Mouse (Mus musculus) embryo, embryonic 11 days (tissue): Measurements from ENCODE around the gene Cep95.
"Not testable (repeated sequence)": the region's sequence is repeated elsewhere in the genome, so short reads cannot be mapped to it uniquely, and the experiment has no call there.

Experiments
- DNase-seq: peaks from one replicate; pipeline ENCODE4 v3.0.0-alpha.2; 2015

Gene Cep95

DNA sequence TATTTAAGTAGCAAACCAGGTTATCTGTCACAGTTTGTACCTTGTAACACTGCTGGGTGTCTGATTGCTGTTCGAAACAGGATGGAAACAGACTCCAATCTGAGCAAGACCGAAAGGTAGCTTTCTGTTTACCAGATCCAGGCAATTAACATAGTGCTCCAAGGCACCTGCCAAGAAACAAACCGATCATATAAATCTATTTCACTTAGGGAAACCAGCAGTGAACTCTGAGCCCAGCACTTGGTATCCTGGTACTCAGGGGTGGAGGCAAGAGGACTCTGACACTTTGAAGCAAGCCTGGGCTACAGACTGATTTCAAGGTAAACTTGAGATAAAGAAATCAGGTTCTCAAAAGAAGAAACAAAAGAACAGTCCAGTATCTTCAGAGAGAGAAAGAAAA is 11.7 kb upstream of the Cep95 start:
- DNase-seq: no peak

DNA sequence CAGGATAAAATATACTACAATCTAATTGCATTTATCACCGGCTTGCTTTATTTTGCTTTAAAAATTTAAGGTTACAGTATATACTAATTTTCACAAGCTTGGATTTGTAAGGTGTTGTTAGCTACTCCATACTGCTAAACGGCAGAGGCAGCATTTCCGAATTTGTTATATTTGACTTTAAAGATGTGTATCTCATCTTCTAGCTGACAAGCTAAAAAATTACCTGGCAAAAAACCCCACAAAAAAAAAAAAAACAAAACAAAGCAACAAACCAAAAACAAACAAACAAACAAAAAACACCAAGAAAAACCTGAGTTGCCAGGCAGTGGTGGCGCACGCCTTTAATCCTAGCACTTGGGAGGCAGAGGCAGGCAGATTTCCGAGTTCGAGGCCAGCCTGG is 10.9 kb upstream of the Cep95 start:
- DNase-seq: no peak

DNA sequence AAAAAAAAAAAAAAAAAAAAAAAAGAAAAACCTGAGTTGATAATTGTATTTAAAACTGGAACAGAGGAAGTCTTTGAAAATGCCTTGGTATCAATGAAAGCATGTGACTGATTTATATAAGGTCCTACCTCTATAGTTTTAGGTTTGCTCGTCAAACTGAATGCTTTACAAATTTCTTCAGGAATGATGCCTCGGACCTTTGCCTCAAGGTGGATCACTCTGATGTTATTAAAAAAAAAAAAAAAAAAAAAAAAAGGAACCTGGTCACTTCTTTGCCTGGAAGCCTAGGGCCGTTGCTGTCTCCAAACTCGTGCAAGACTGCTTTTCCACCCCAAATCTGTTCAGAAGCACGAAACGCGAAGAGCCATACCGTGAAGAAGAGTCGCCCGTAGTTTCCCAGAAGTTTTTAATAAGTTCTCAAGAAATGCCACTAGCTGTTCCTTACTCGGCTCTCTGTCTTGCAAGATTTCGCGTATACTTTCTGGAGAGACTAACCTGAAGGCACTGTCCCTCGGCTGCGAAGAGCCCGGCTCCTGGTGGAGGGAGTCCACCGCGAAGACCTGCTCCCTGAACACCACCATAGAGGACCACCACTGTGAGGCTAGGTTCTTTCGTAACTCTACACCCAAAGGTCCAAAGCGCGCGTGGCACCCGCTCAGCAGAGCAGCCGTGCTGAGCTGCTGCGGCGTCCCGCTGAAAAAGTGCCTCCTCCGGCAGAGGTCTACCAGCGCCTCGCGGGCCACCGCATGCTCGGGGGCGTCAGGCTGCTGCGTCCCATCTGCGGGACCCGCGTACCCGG is 10.3 kb upstream of the Cep95 start:
- DNase-seq: no peak

DNA sequence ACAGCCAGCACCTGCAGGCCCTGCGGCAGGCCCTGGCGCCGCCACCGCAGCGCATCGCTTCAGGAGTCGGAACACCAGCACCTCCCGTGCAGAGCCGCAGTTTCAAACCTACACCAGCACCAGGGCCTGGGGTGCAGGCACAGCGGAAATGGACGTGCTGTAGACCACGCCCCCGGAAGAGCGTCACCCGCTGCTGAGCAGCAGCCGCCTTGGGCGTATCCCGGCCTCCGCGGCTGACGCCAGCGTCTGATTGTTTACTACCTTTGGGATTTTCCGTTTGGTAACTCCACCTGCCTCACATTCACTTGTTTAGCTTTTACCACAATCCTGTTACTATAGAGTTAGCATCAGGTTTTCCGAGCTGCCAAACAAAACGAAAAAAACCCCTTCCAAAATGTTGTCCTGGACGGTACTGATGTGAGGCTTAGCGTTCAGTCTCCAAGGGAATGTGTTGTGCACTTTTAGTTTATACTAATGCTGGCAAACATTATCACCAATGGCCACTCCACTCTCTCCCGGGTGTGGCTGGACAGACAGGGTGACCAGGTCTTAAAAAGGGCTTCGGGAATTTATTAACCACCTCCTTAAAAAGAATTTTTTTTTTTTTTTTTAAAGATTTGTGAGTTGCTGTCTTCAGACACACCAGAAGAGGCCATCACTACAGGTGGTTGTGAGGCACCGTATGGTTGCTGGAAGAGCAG is 9.5 kb upstream of the Cep95 start, which contains the start of gene Polg2:
Polg2 (minus strand) TSS at position 150 of the 701 bp plus-strand sequence.
- DNase-seq: peak; percentile 96

DNA sequence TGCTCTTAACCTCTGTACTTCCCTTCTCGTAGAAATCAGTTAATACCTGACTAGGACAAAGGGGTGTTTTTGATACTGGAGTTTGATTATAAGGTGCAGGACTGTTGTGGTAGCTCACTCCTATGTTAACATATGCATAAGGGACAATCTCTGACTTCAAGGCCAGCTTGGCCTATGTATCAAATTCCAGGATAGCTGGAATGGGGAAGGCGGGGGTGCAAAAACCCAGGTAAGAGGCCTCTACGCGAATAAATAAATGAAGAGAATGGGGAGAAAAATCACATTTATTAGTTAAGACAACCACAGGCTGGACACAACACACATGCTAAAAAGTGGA is 9.0 kb upstream of the Cep95 start:
- DNase-seq: no peak

DNA sequence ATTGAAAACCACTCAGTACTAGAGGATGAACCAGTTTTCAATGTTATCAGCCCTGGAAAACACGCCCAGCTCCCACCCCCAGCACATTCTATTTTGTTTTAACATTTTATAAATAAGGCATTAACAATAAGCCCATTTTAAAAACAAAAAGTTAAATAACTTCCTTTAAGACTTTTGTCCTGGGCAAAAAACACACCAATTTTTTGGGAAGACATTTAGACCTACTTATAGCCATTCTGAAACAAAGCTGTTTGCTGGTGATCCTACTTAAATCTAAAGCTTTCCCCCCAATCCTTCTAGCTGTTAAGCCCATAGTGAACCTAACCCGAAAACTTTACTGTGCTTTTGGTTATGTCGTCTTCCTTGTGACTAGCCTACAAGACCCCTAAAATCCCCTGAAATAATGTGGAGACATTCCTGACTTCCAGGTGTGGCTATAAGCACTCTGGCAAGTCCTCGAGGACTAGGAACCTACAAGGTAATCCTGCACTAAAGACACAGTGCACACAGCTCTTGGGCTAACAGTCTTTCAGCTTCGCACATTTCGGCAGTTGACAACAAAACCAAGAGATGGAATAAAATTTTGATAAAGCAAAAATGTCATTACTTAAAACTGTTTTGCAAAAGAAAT is 8.3 kb upstream of the Cep95 start:
- no peak for DNase-seq

DNA sequence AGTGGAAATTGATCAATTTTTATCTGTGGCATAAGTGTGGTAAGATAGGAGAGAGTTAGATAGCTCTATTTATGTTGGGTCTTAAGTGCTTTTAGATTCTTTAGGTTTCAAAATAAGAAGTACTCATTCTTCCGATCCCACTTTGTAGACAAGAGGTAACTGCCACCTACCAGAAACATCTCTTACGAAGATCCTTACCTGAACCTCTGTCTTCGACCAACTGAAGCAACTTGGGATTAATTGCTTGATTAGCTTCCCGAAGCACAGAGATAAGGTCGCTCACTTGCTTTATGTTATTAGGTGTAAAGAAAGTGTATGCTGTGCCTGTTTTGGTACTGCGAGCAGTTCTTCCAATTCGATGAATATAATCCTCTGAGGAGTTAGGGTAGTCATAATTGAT is 6.8 kb upstream of the Cep95 start:
- DNase-seq: not testable (repeated sequence)

DNA sequence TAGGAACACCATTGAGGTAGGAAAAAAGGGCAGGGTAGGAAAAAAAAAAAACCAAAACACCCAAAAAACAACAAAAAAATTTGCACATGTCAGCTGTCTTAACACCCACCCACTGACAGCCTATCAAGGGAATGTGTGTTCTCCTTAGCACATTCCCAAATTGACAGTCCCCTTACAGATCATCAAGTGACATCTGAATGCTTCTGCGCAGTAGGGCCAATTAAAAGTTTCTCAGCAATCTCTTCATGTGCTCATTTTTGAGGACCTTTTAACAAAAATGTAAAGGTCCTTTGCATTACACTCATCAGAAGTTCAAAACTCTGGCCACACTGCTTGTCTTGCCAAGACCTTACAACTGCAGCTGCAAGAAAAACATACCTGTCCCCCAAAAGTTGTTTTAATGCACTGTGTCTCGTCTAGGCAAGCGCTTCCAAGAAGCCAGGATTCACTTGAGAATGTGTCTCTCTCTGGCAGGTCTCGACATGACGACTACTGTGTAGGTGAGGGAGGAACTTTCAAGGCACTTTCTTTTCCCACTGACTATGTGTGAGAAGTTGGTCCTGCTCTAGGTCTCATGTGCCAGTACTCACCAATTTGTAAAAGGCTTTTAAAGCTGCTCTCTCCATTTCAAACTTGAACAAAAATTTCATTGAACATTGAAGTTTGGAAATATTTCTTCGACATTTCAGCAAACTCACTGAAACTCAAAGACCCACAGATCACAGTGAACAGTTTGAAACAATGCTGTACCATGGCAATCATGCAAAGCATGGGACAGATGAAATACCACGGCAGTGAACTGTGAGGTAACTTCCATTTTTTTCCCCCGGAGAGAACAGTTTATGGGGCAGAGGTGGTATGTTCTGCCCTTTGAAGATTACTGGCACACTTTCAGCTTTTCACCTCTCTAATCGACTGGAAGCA is 5.9 kb upstream of the Cep95 start:
- no peak for DNase-seq

DNA sequence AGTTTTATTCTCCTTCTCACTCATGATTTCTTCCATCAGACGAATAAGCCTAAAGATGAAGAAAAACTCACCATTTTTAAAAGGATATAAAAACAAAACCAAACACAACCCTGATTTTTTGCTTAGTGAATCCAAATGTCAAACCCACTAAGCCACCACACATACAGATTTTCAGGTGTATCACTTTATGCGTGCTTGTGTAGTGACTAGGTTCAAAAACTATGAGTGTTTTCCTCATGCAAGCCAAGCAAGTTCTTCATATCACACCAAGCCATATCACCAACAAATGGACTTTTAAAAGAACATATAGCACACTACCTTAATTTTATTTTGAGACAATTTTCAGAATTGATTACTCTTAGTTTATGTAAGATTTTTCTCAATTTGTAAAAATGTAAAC is 4.6 kb upstream of the Cep95 start:
- DNase-seq: no peak

DNA sequence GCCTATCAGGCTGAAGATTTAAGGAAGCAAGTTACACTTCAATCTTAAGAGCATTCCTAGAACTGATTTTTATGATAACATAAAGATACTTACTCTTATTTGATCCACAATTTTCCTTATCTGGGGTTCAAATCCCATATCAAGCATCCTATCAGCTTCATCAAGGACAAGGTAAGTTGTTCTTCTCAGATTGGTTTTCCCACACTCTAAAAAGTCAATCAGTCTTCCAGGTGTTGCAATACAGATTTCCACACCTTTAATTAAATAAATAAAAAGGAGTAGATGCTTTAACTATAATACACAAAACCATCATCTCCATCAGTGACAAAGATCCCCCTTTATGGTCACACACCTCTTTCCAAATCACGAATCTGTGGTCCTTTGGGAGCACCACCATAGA is 4.0 kb upstream of the Cep95 start:
- no peak for DNase-seq

DNA sequence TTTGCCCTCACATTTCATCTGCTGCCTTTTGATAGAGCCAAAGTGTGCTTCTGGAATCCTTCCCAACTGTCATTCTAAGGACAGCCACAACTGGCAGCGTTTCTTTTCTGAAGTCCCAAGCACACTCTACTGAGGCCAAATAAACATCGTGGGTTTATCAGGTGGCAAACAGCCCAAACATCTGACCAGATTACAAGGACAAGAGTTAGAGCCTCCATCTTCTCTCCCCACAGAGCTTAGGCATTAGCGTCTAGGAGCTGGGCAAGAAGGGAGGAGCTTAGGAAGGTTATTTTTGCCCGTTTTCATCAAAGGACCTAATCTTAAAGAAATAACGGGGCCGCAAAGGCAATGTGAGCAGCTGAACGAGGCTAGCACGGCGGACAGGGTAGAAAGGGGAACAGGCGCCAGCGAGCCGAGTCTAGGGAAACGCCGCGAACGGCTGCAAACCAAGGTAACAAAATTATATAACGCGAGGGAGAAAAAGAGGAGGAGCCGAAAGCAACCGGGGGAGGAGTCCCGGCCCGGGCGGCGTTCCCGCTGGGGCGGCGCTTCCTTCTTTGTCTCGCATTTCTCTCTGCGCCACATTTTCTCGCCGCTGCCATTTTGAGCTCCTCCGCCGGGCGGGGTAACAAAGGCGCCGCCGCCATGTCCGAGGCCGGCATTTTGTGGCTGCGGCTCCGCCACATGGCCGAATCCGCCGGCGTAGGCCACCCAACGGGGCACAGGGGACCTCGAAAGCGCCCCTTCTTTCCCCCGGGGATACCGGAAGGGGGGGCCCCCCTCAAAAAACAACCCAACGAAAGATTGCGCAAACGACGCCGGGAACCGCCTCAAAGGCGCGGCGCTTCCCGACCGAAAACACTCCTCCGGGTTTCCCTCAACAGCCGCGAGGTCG is 1.7 kb upstream of the Cep95 start:
- DNase-seq: peak; percentile 92

DNA sequence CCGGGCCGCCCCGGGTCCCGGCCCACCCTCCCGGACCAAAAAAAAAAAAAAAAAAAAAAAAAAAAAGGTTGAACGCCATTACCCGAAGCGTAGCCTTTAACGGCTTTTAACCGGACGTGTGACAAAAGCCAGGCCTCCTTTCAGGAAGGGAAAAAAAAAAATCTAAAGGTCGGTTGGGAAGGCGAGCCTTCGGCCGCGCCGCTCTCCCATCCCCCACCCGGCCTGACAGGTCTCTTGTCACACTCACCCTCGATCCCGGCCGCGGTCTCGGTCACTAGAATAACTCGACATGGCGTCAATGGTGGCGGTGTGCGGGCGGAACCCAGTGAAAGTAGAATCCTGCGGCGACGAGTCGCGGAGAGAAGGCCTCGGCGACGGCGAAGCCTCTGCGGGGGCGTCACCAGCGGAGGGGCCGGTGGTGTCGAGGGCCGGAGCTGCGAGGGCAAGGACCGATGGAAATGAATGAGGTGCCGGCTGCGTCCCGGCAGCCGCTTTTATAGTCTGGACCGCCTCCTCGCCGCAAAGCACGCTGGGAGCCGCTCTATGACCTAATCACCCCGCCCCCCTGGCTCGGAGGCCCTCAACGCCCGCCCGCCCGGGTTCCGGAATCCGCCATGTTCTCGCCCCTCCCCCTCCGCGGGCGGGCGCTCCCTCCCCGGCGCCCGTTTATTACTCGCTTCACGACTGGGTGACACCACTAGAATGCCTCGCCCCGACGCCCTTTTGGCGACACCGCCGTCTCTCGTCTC is 852 bp upstream of the Cep95 start:
- peak; percentile 99 for DNase-seq

DNA sequence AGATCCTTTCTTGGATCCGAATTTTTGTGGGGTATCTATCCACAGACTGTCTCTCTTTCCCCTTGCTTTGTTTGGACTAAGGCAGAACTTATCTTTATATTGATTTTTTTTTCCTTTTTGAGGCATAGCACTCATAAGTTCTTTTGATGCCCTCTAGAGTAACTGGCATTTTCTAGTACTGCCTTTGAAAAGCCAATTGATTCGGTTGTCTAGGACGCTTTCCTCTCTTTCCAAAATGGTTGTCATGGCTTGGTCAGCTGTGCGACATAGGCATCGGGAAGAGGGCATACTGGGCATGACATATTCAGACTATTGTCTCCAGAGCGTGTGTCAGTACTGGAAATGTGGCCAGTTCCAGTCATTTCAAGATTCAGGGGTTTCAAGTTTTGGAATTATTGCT is 597 bp downstream of the Cep95 start:
- peak; percentile 59 for DNase-seq

DNA sequence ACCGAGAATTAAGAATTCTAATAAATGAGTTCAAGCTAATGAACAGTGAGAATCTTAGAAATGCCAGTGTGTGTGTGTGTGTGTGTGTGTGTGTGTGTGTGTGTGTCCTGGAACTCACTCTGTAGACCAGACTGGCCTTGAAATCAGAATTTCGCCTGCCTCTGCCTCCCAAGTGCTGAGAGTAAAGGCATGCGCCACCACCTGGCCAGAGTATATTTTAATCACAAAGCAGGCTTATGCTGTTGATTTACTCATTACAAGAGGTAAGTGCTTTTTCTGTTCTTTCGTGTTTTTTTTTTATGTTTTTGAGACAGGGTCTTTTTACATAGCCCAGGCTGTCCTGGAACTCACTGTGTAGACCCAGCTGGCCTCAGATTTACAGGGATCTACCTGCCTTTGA is 4.8 kb downstream of the Cep95 start:
- DNase-seq: no peak

DNA sequence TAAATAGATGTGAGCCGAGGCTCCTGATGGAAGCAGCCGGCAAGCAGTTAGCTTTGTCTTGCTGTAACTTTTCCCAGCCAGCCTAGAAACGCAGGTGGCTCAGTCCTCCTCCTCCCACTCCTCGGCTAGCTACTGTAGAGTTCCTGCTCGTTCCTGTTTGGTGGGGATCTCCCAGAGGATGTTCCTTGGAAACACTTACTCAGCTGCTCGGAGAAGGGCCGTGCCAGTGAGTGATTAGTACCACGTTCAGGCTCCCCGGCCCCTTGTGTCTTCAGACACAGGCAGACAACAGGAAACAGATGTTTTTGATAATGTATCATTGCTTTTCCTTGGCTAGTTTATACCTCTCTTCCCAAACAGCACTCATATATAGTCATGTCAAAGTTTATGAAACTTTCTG is 6.6 kb downstream of the Cep95 start:
- DNase-seq: peak; percentile 43

DNA sequence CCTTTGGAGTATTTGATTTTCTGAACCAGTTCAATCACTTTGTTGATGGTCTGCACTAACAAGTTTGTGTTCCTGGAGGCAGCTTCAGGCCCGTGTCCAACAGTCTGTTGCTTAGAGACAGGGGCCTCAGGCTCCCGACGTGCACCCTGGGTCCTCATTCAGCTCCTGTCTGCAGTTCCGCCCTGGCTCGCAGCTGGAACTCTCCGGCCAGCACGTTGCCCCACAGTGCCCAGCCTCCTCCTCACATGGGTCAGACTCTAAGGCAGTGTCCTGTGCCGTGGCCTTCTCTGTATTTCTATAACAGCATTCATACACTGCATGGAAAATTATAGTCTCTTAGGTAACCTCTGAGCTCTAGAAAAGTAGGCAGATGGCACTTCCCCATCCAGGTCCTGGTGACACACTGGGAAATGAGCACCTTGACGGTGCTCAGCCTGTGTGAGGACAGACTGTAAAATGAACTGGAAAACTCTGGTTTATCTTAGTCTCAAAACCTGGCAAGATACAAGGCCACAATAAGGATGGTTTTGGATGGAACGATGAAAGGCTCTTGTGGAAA is 13.1 kb downstream of the Cep95 start:
- no peak for DNase-seq

DNA sequence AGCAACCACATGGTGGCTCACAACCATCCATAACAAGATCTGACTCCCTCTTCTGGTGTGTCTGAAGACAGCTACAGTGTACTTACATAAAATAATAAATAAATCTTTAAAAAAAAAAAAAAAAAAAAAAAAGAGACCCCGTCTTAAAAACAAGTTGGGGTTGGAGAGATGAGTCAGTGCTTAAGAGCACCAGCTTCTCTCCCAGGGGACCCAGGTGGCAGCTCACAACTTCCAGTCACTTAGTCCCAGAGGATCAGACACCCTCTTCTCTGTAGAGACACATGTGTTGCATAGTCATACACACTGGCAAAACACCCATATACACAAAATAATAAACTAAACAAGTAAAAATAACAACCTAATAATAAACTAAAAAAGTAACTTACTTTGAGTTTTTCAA is 18.4 kb downstream of the Cep95 start:
- not testable (repeated sequence) for DNase-seq

DNA sequence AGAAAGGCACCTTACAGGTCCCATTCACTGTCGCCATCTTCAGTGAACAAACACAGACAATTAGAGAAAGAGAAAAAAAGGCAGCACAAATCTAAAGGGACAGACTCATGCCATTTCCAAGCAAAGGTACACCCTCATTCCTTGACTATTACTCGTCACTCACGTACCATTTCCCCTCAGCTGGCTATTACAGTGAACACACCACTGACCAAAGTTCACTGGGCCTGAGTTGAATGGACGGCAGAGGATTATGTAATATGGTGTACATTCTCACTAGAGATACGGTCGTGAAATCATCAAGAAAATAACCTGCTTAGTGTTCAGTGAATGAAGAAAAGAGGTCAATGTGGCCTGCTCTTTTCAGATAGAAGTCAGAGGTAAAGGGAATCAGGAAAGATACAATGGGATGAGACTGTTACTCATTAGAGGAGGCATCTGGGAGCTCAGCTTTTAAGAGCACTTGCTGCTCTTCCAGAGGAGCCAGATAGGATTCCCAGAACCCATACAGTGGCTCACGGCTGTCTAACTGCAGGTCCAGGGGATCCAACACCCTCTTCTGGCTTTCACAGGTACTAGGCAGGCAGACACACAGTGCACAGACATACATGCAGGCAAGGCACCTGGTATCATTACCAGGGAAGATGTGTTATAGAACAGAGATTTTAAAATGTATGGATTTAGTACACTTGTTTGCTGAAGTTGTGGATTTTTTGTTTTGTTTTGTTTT is 23.5 kb downstream of the Cep95 start:
- DNase-seq: no peak

DNA sequence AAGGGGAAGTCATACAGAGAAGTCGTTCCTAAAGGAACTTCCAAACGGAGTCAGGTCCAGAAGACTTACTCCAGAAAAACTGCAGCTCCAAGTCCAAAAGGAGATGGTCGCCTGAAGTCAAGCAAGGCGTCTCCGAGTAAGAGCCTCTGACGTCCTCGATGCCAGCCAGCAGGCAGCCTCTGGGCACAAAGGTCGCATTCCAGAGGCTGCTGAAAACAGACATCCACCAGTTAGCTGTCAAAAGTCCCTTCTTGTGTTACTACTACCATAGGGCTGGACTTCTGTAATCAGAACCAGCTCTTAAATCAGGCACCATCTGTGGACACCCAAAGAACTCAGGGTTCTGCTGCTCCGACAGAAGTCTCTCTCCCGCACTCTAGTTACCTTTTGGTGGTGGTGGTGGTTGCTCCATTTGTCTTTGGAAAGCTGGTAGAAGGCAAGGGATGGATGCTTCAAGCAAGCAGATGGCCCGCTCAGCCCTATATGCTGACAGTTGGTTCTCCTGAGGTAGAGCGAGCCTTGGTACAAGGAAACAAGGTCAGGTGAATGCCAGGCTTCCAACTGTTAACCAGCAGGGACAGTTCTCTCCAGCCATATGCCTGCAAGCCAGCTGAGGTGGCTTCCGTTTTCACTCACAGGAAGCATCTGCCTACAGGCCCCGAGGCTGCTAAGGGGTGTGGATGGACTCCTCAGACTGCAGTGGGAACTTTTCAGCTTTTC is 25.7 kb downstream of the Cep95 start:
- no peak for DNase-seq
